Mouse (Mus musculus) hindbrain, embryonic 11.5 days (tissue): ENCODE results near the gene Numbl. TPM values are rescaled to one million over a fixed set of nuclear protein-coding genes. Genes with fewer than 3 reads are reported as not detected.

ENCODE experiments used
- polyA plus RNA-seq: library from polyadenylated mRNA; unstranded; fragments of >200 nt; fragmentation: Nextera tagmentation; extraction: Ambion mirVana; gene quantifications from 2 replicates; pipeline ENCODE4 v1.2.1, GENCODE M21; 2014

Numbl gene
- polyA plus RNA-seq, 1 experiment from 2014 or later, result 22.7 TPM

Other genes with a start within 250 kb of the Numbl start
- not detected in 2 replicates for gene Cyp2a12, start 229.4 kb upstream of the Numbl start, polyA plus RNA-seq
- gene Cyp2f2, start 138.5 kb upstream of the Numbl start, polyA plus RNA-seq, result not detected in 2 replicates
- 0.11 TPM in 1 of 2 replicates, not detected in the other for gene Cyp2t4, start 104.7 kb upstream of the Numbl start, polyA plus RNA-seq
- gene Egln2, start 91.6 kb upstream of the Numbl start, polyA plus RNA-seq, result 37.2 and 43.2 TPM in 2 replicates
- 68.9 and 75.4 TPM in 2 replicates for gene Rab4b, start 79.5 kb upstream of the Numbl start, polyA plus RNA-seq
- gene Gm21983, start 77.3 kb upstream of the Numbl start, polyA plus RNA-seq, result 0.39 TPM in 1 of 2 replicates, not detected in the other
- gene Mia, start 77.3 kb upstream of the Numbl start, polyA plus RNA-seq, result 3.4 and 3.7 TPM in 2 replicates
- 3.4 and 4.1 TPM in 2 replicates for gene BC024978, start 62.7 kb upstream of the Numbl start, polyA plus RNA-seq
- gene Snrpa, start 62.2 kb upstream of the Numbl start, polyA plus RNA-seq, result 333 and 349 TPM in 2 replicates
- 5.0 and 6.7 TPM in 2 replicates for gene Itpkc, start 29.8 kb upstream of the Numbl start, polyA plus RNA-seq
- gene Coq8b, start 25.4 kb upstream of the Numbl start, polyA plus RNA-seq, result 13.9 and 18.4 TPM in 2 replicates
- 2.4 and 3.9 TPM in 2 replicates for gene Ltbp4, start 79.3 kb downstream of the Numbl start, polyA plus RNA-seq
- 51.5 and 56.7 TPM in 2 replicates for gene Shkbp1, start 97.6 kb downstream of the Numbl start, polyA plus RNA-seq
- gene Gm20479, start 99.0 kb downstream of the Numbl start, polyA plus RNA-seq, result 0.33 and 0.57 TPM in 2 replicates
- 0.20 and 0.57 TPM in 2 replicates for gene Sptbn4, start 189.3 kb downstream of the Numbl start, polyA plus RNA-seq
- 34.8 and 35.4 TPM in 2 replicates for gene Blvrb, start 189.5 kb downstream of the Numbl start, polyA plus RNA-seq
- 20.7 and 22.2 TPM in 2 replicates for gene Sertad3, start 215.3 kb downstream of the Numbl start, polyA plus RNA-seq
- 18.4 and 21.0 TPM in 2 replicates for gene Sertad1, start 228.5 kb downstream of the Numbl start, polyA plus RNA-seq
- gene Prx, start 240.9 kb downstream of the Numbl start, polyA plus RNA-seq, result 0.53 and 1.0 TPM in 2 replicates